14 mouse cellular contexts compared by ENCODE assay signal in the genomic region with DNA sequence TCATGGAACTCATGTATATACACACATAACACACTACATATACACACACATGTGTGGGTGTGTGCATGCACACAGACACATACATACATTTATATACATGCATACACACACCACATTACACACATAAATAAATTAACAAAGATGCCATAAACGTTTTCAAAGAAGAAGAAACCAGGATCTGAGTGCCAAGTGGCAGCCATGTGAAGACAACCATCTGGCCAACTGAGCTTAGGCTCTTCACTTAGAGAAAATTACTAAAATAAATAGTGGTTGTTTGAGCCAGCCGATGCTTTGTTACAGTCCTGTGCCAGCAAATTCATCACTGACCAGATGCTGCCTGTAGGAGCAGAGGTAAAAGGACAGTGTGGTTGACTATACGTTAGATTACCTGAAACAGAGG.
"Had no signal": no experiment of that assay in that cellular context is flagged by ENCODE, and none has a peak within 500 bp of the region (broad histone marks: within the 10 kb centered on the region; RNA-seq: fewer than 3 reads in every experiment).

No protein-coding gene starts in this region.

- DNase-seq: lung, adult 18-20 months; lung, postnatal 10 days; lung, postnatal 4 days; right cerebral cortex, postnatal 14 days; thymus, adult 2 months; thymus, postnatal 25 days; thymus, postnatal 4 days had no signal

- H3K4me1 ChIP-seq: lung, embryonic 15.5 days; midbrain, embryonic 10.5 days; midbrain, embryonic 12.5 days; midbrain, embryonic 15.5 days; neural tube, embryonic 12.5 days; stomach, embryonic 15.5 days had no signal

- H3K9me3 ChIP-seq: lung, embryonic 15.5 days; midbrain, embryonic 10.5 days; midbrain, embryonic 12.5 days; midbrain, embryonic 15.5 days; neural tube, embryonic 12.5 days; stomach, embryonic 15.5 days had no signal

- H3K9ac ChIP-seq: lung, embryonic 15.5 days; midbrain, embryonic 12.5 days; midbrain, embryonic 15.5 days; neural tube, embryonic 12.5 days; stomach, embryonic 15.5 days had no signal

- H3K36me3 ChIP-seq: lung, embryonic 15.5 days; midbrain, embryonic 10.5 days; midbrain, embryonic 12.5 days; midbrain, embryonic 15.5 days; neural tube, embryonic 12.5 days; stomach, embryonic 15.5 days had no signal

- H3K4me2 ChIP-seq: lung, embryonic 15.5 days; midbrain, embryonic 12.5 days; midbrain, embryonic 15.5 days; neural tube, embryonic 12.5 days; stomach, embryonic 15.5 days had no signal

- H3K27ac ChIP-seq: lung, embryonic 15.5 days; midbrain, embryonic 10.5 days; midbrain, embryonic 12.5 days; midbrain, embryonic 15.5 days; neural tube, embryonic 12.5 days; stomach, embryonic 15.5 days; stomach, postnatal 0 days had no signal

- H3K4me3 ChIP-seq: lung, embryonic 15.5 days; midbrain, embryonic 10.5 days; midbrain, embryonic 12.5 days; midbrain, embryonic 15.5 days; neural tube, embryonic 12.5 days; stomach, embryonic 15.5 days had no signal

- H3K27me3 ChIP-seq: lung, embryonic 15.5 days; midbrain, embryonic 12.5 days; midbrain, embryonic 15.5 days; neural tube, embryonic 12.5 days; stomach, embryonic 15.5 days had no signal

- ATAC-seq: midbrain, embryonic 15.5 days had no signal
